Mouse (Mus musculus) heart, postnatal 0 days (tissue): ENCODE measurements at regions not wholly inside any gene's neighbourhood (a gene's known extent, or its start where the extent isn't known, plus 50 kb on each side); places are given as distances from the start of the nearest gene placed in this dataset.

ENCODE experiments used
- ATAC-seq: fragments of 200-750 bp; cut with Nextera tagmentation; 2 replicates; pipeline ENCODE4 v1.8.0; 2017; ENCODE audit warnings: low read depth, moderate number of reproducible peaks, moderate library complexity; ENCODE audit not compliant: insufficient read depth
- DNase-seq: peaks from one replicate; pipeline ENCODE4 v3.0.0-alpha.2; 2016; ENCODE audit warnings: low spot score
- H3K27ac ChIP-seq: fragments of 300-500 bp; sonication (generic); 2 replicates; pipeline ENCODE4 v1.5.1; 2014; ENCODE audit warnings: low read depth, mild to moderate bottlenecking
- H3K27me3 ChIP-seq: fragments of 300-500 bp; sonication (generic); 2 replicates; pipeline ENCODE4 v1.6.1; 2014; ENCODE audit warnings: low read length, mixed read lengths; ENCODE audit not compliant: control insufficient read depth, insufficient read depth
- H3K36me3 ChIP-seq: fragments of 300-500 bp; sonication (generic); replicated peaks from 2 replicates; pipeline ENCODE4 v1.6.1; 2014; ENCODE audit warnings: low read length, mixed read lengths; ENCODE audit not compliant: control insufficient read depth, insufficient read depth
- H3K4me1 ChIP-seq: fragments of 300-500 bp; sonication (generic); 2 replicates; pipeline ENCODE4 v1.6.1; 2014; ENCODE audit warnings: antibody characterized with exemption; ENCODE audit not compliant: control insufficient read depth, insufficient read depth
- H3K4me2 ChIP-seq: fragments of 300-500 bp; sonication (generic); 2 replicates; pipeline ENCODE4 v1.6.1; 2014; ENCODE audit warnings: low read depth, mild to moderate bottlenecking, low read length, moderate library complexity
- H3K4me3 ChIP-seq: fragments of 300-500 bp; sonication (generic); 2 replicates; pipeline ENCODE4 v1.5.1; 2014; ENCODE audit warnings: low read depth, low read length
- H3K9ac ChIP-seq: fragments of 300-500 bp; sonication (generic); replicated peaks from 2 replicates; pipeline ENCODE4 v1.6.1; 2014; ENCODE audit warnings: low read depth, low read length, mixed read lengths
- H3K9me3 ChIP-seq: fragments of 300-500 bp; sonication (generic); replicated peaks from 2 replicates; pipeline ENCODE4 v1.6.1; 2016; ENCODE audit warnings: low read length; ENCODE audit not compliant: control insufficient read depth
- CTCF ChIP-seq: IDR thresholded peaks from 2 replicates; pipeline ENCODE4 v1.5.1; 2016; ENCODE audit warnings: antibody characterized with exemption, control low read depth, low read depth
- EP300 ChIP-seq: IDR thresholded peaks from 2 replicates; pipeline ENCODE4 v1.6.1; 2016; ENCODE audit warnings: antibody characterized with exemption, low read depth
- WGBS: fragments of 180-500 bp; shearing (Covaris S2); extraction: QIAGEN DNeasy Blood & Tissue Kit; methylation state at CpG from one replicate; pipeline ENCODE4 v1.1.7; 2014; 5-methylcytosine and 5-hydroxymethylcytosine counted together

- peaks cover 69% of the 10 kb centered on the region for H3K4me1 ChIP-seq
- peak overlapping the region; percentile 82 for H3K27ac ChIP-seq
- H3K9ac ChIP-seq: peak overlapping the region; percentile 24; the same call in 1 of the 2 replicates
- H3K4me3 ChIP-seq: no peak overlapping the region
- no peak for TF ChIP-seq EP300
- no peak for TF ChIP-seq CTCF
- ATAC-seq (no peak), DNase-seq (peak; percentile 3)
- H3K9me3 ChIP-seq: no peaks in the 10 kb centered on the region
- WGBS: 71% methylated on average over 8 of the region's 8 CpGs
- peak overlapping the region; percentile 28; the same call in 1 of the 2 replicates for H3K4me2 ChIP-seq
- no peaks in the 10 kb centered on the region for H3K27me3 ChIP-seq
- no peaks in the 10 kb centered on the region for H3K36me3 ChIP-seq
Measured at GRCm38 (mm10) chr12:86830247-86830585, 54.4 kb downstream of the Irf2bpl start.

- H3K4me3 ChIP-seq: no peak overlapping the region
- no peaks in the 10 kb centered on the region for H3K36me3 ChIP-seq
- TF ChIP-seq CTCF (no peak), EP300 (peak; percentile 91)
- peak overlapping the region; percentile 82 for H3K27ac ChIP-seq
- DNase-seq (peak; percentile 72), ATAC-seq (no peak)
- no peaks in the 10 kb centered on the region for H3K9me3 ChIP-seq
- peaks cover 73% of the 10 kb centered on the region for H3K4me1 ChIP-seq
- H3K4me2 ChIP-seq: peak overlapping the region; percentile 28; the same call in 1 of the 2 replicates
- 39% methylated on average over 16 of the region's 16 CpGs for WGBS
- H3K27me3 ChIP-seq: no peaks in the 10 kb centered on the region
- peak overlapping the region; percentile 24; the same call in 1 of the 2 replicates for H3K9ac ChIP-seq
Measured at GRCm38 (mm10) chr12:86829581-86830246, 54.9 kb downstream of the Irf2bpl start.

DNA sequence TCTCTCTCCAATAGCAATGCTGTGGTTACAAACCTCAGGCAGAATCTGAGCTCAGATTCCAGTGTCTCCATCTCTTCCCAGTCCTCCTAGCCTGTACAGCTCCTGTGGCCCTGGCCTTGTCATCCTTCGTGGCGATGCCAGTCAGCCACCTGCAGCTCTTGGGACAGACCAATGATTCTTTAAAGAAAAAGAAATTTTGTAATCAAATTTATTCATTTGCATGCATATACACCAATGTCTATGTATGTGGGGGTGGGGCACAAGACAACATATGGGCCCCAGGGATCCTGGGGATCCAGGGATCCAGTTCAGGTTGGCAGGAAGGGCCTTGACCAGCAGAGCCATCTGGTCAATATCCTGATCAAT lies 57.4 kb downstream of the Irf2bpl start:
- Histone ChIP-seq H3K4me3 (no peak overlapping the region), H3K27ac (peak overlapping the region; percentile 98), H3K36me3 (no peaks in the 10 kb centered on the region), H3K4me2 (no peak overlapping the region), H3K4me1 (peaks cover 70% of the 10 kb centered on the region), H3K9me3 (no peaks in the 10 kb centered on the region), H3K27me3 (no peaks in the 10 kb centered on the region), H3K9ac (no peak overlapping the region)
- 81% methylated on average over 2 of the region's 2 CpGs for WGBS
- ATAC-seq: no peak
- no peak for DNase-seq
- no peak for TF ChIP-seq EP300
- TF ChIP-seq CTCF: no peak

GRCm38 (mm10) chr12:86826420-86827240 lies 58.0 kb downstream of the Irf2bpl start:
- Histone ChIP-seq H3K36me3 (no peaks in the 10 kb centered on the region), H3K9me3 (no peaks in the 10 kb centered on the region), H3K27me3 (no peaks in the 10 kb centered on the region), H3K4me1 (peaks cover 64% of the 10 kb centered on the region), H3K4me3 (no peak overlapping the region), H3K9ac (no peak overlapping the region), H3K4me2 (no peak overlapping the region), H3K27ac (peak overlapping the region; percentile 98)
- no peak for TF ChIP-seq EP300
- no peak for TF ChIP-seq CTCF
- ATAC-seq (no peak), DNase-seq (peak; percentile 42)
- WGBS: 40% methylated on average over 13 of the region's 13 CpGs

DNA sequence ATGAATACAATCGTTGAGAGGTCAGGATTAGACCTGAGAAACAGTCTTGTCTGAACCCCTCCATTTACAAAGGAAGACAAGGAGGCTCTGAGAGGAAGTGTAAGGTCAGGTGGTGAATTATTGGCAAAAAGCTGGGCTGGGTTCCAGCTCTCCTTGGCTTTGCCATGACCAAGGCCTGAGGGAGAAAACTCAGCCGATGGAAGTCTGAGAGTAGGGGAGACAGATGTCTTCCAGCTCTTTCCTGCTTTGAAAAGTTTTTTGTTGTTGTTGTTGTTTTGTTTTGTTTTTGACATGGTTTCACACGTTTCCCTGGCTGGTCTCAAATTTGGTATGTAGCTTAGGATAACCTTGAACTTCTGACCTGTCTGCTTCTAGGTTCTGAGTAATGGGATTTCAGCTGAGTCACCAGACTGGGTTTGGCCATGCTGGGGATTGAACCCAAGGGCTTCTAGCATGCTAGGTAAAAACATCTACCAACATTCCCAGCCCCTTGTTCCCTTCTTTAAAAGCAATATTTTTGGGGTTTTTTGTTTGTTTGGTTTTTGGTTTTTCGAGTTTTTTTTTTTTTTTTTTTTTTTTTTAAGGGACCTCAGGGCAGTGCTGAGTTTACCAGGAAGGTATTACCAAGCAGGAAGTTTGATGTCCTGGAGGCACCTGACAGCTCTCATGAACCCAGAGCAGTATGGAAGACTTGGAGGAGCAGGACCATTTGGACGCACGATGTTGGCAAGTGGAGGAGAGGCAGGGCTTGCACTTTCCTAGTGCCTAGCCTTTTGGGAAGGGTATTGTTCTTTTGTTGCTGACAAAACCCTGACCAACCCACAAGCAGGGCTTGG lies 58.8 kb downstream of the Irf2bpl start:
- ATAC-seq (no peak), DNase-seq (peak; percentile 28)
- Histone ChIP-seq H3K9me3 (no peaks in the 10 kb centered on the region), H3K9ac (no peak overlapping the region), H3K36me3 (no peaks in the 10 kb centered on the region), H3K4me3 (no peak overlapping the region), H3K27me3 (no peaks in the 10 kb centered on the region), H3K4me2 (no peak overlapping the region), H3K4me1 (peaks cover 62% of the 10 kb centered on the region), H3K27ac (peak overlapping the region; percentile 98)
- WGBS: 53% methylated on average over 6 of the region's 6 CpGs
- no peak for TF ChIP-seq CTCF
- no peak for TF ChIP-seq EP300
